Mouse (Mus musculus) adrenal gland, postnatal 10 days (tissue): ENCODE data around the gene Gm28079. TPM values are rescaled to one million over a fixed set of nuclear protein-coding genes. Genes with fewer than 3 reads are reported as not detected.
"Not testable (repeated sequence)": the region's sequence is repeated elsewhere in the genome, so short reads cannot be mapped to it uniquely, and the experiment has no call there.

ENCODE experiments used
- DNase-seq: peaks from one replicate; pipeline ENCODE4 v3.0.0; 2021; ENCODE audit warnings: mixed read lengths
- long read RNA-seq, 2 experiments: library from polyadenylated mRNA; stranded (forward); transcript quantifications; one replicate each; pipeline ENCODE4 v2.0.0; 2021
- total RNA-seq, 2 experiments: library from RNA; stranded (reverse); gene quantifications; 2 replicates each; pipeline ENCODE4 v1.2.3; 2021

The Gm28079 gene
- total RNA-seq, result not detected
- long read RNA-seq, experiment 1, result 0 reads
- long read RNA-seq, experiment 2, result 0 reads

DNA sequence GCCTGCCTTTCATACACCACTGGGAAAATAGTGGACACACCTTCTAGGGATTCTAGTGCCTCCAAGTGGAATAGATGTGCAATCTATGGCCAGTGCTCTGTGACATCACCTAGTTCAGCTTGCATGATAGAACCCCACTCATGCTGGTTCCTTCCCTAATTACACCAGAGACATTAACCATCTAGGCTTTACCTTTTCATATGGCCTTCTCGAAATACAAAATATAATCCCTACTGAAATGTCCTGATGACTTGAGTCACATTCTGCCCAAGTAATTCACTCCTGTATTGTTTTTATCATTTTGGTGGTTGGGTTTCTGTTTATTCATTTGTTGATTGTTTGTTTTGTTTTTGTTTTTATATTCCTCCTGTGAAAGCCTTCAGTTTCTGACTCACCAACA, at the start of gene Gm28079:
Gm28079 (minus strand) TSS at position 101 of the 400 bp plus-strand sequence.
- not testable (repeated sequence) for DNase-seq
